Mouse (Mus musculus) ES-Bruce4 (cell line): ENCODE data around the gene Flcn. TPM values are rescaled to one million over a fixed set of nuclear protein-coding genes. Genes with fewer than 3 reads are reported as not detected.

Experiments used
- H3K27ac ChIP-seq: 2 replicates; pipeline ENCODE4 v1.5.1; 2012; ENCODE audit warnings: low read length, inconsistent platforms; ENCODE audit not compliant: insufficient read depth
- H3K27me3 ChIP-seq: 2 replicates; pipeline ENCODE4 v1.6.1; 2012; ENCODE audit warnings: mild to moderate bottlenecking, low read length, inconsistent platforms; ENCODE audit not compliant: control insufficient read depth, poor library complexity, insufficient read depth, severe bottlenecking
- H3K36me3 ChIP-seq: 2 replicates; pipeline ENCODE4 v1.6.1; 2012; ENCODE audit warnings: inconsistent platforms, mild to moderate bottlenecking, low read length, moderate library complexity; ENCODE audit not compliant: control insufficient read depth, poor library complexity, insufficient read depth, severe bottlenecking
- H3K4me1 ChIP-seq: one replicate; pipeline ENCODE4 v1.8.1; 2011; ENCODE audit warnings: low read length; ENCODE audit not compliant: control insufficient read depth, insufficient read depth
- H3K4me3 ChIP-seq: 2 replicates; pipeline ENCODE4 v1.5.1; 2011; ENCODE audit warnings: low read depth, mild to moderate bottlenecking, low read length
- H3K9ac ChIP-seq: 2 replicates; pipeline ENCODE4 v1.6.1; 2012; ENCODE audit warnings: low read depth, mild to moderate bottlenecking, inconsistent platforms; ENCODE audit not compliant: poor library complexity, severe bottlenecking
- H3K9me3 ChIP-seq: replicated peaks from 2 replicates; pipeline ENCODE4 v1.6.1; 2012; ENCODE audit warnings: mild to moderate bottlenecking, low read length, inconsistent platforms; ENCODE audit not compliant: control insufficient read depth, poor library complexity, insufficient read depth, severe bottlenecking
- CTCF ChIP-seq: IDR thresholded peaks from one replicate; pipeline ENCODE4 v1.8.1; 2011; ENCODE audit warnings: low read depth, low read length
- EP300 ChIP-seq: IDR thresholded peaks from 2 replicates; pipeline ENCODE4 v1.6.1; 2011; ENCODE audit warnings: low read depth, low read length; ENCODE audit not compliant: insufficient read depth
- POLR2A ChIP-seq: IDR thresholded peaks from one replicate; pipeline ENCODE4 v1.8.1; 2011; ENCODE audit warnings: low read length; ENCODE audit not compliant: insufficient read depth
- polyA plus RNA-seq: library from polyadenylated mRNA; stranded (reverse); fragments of >200 nt; gene quantifications from 2 replicates; pipeline ENCODE4 v1.2.4, GENCODE M21; 2011; ENCODE audit warnings: low read depth; ENCODE audit not compliant: missing spikeins, insufficient read depth, insufficient read length

Gene Flcn
- polyA plus RNA-seq, 1 experiment: 17.8 TPM

DNA sequence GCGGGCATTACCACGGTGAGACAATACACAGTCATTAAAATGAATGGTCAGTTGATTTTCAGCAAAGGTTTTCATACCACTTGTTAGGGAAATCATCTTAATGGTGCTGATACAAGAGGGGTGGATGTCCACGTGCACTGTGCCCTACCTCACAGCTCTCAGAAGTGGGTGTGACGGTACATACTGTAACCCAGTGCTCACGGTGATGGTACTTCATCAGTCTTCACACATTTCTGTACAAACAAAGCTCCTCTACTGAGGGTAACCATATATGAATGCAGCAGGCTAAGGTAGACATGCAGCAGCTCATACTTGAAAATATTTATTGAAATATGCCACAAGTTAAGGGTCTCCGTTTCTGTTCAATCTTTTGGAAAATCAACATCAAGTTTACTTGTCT, 26.2 kb downstream of the Flcn start:
- Histone ChIP-seq H3K27me3 (no peaks in the 10 kb centered on the region), H3K9ac (no peak overlapping the region)
- TF ChIP-seq EP300 (no peak), CTCF (no peak)

GRCm38 (mm10) chr11:59782091-59782590, 27.7 kb downstream of the Flcn start:
- no peak overlapping the region for H3K4me3 ChIP-seq
- H3K4me1 ChIP-seq: no peaks in the 10 kb centered on the region
- H3K27me3 ChIP-seq: no peaks in the 10 kb centered on the region
- H3K9me3 ChIP-seq: no peaks in the 10 kb centered on the region
- no peak for TF ChIP-seq CTCF
- TF ChIP-seq EP300: no peak
- TF ChIP-seq POLR2A: no peak
- H3K9ac ChIP-seq: no peak overlapping the region
- H3K27ac ChIP-seq: no peak overlapping the region
- no peaks in the 10 kb centered on the region; the same call in 1 of the 2 replicates for H3K36me3 ChIP-seq

More for the DNA sequence above, 26.2 kb downstream of the Flcn start:
- H3K4me3 ChIP-seq: no peak overlapping the region
- no peak overlapping the region for H3K27ac ChIP-seq
- no peaks in the 10 kb centered on the region for H3K9me3 ChIP-seq
- no peaks in the 10 kb centered on the region for H3K4me1 ChIP-seq
- no peaks in the 10 kb centered on the region; the same call in 1 of the 2 replicates for H3K36me3 ChIP-seq

DNA sequence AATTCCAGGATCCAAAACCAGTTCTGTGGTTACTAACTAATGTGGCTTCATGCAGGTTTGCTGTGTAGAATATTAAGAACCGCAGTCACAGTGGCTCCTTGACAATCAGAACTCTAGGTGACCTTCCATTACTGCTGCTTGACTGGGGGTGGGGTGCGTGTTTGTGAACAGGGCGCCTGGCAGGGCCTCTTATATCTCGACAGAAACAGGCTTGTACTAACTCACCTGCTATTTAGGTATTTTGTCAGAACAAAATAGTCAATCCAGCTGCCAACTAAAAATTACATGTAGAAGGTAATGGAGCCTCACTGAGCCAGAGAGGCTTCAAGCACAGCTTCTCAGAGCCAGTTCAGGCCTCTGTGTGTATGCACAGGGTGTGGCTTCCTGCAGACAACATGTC, 29.6 kb downstream of the Flcn start:
- Histone ChIP-seq H3K36me3 (no peaks in the 10 kb centered on the region; the same call in 1 of the 2 replicates), H3K9me3 (no peaks in the 10 kb centered on the region), H3K9ac (no peak overlapping the region), H3K27me3 (no peaks in the 10 kb centered on the region), H3K4me1 (no peaks in the 10 kb centered on the region), H3K27ac (no peak overlapping the region), H3K4me3 (no peak overlapping the region)
- TF ChIP-seq EP300 (no peak), POLR2A (no peak), CTCF (no peak)

DNA sequence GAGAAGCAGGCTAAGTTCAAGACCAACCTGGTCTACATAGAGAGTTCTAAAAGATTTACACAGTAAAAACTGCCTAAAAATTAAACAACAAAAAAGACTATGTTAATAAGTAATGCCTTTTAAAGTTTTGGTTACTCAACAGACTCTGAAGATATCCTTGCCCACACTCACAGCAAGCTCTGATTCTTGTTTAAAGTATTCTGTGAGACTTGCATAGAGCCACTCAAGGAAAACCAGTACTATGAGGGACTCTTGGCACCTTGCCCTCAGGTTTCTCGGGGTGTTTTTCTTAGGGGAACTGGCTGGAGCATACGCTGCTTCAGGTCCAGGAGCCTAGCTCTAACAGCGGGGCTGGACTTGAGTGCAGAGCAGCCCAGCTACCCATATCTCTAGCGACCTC, 30.4 kb downstream of the Flcn start:
- no peak overlapping the region for H3K27ac ChIP-seq
- H3K27me3 ChIP-seq: no peaks in the 10 kb centered on the region
- no peak overlapping the region for H3K4me3 ChIP-seq
- H3K9ac ChIP-seq: no peak overlapping the region
- no peaks in the 10 kb centered on the region for H3K9me3 ChIP-seq
- H3K4me1 ChIP-seq: no peaks in the 10 kb centered on the region
- TF ChIP-seq CTCF (no peak), EP300 (no peak)
- H3K36me3 ChIP-seq: no peaks in the 10 kb centered on the region; the same call in 1 of the 2 replicates

- Histone ChIP-seq H3K9me3 (no peaks in the 10 kb centered on the region), H3K9ac (no peak overlapping the region), H3K27ac (no peak overlapping the region), H3K27me3 (no peaks in the 10 kb centered on the region), H3K4me3 (no peak overlapping the region), H3K36me3 (no peaks in the 10 kb centered on the region; the same call in 1 of the 2 replicates), H3K4me1 (no peaks in the 10 kb centered on the region)
- no peak for TF ChIP-seq CTCF
- no peak for TF ChIP-seq EP300
- TF ChIP-seq POLR2A: no peak
Observed at GRCm38 (mm10) chr11:59778874-59779223, 31.0 kb downstream of the Flcn start.

DNA sequence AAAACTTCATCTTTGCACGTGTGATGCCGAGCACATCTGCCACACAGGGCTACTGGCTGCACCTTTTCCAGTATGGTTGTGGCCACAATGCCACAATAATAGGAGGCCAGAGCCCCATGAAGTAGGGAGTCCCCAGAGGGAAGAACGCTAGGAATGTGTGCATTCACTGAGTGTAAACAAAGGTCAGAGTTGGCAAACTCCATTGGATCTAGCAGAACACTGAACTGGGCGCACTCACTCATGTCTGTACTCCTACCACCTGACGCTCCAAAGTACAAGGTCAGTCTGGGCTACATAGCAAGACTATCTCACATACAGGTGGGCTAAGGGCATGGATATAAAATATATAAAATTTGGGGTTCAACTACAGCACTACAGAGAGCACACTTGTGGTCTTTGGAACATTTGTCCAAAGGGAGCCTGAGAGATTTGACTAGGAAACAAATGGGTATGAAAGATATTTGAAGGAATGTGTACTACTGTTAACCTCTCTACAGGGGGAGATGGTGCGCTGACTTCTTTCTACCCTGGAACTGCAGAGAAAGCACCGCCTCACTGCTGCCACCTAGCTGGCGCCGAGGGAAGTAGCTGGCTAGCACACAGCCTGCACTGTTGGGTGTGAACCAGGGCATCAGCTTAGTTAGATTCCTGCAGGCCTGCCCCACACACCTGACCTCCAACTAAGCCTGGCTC, 31.5 kb downstream of the Flcn start:
- Histone ChIP-seq H3K4me3 (no peak overlapping the region), H3K27me3 (no peaks in the 10 kb centered on the region), H3K9me3 (no peaks in the 10 kb centered on the region), H3K27ac (no peak overlapping the region), H3K9ac (no peak overlapping the region), H3K36me3 (no peaks in the 10 kb centered on the region; the same call in 1 of the 2 replicates), H3K4me1 (no peaks in the 10 kb centered on the region)
- TF ChIP-seq CTCF (peak; percentile 99), POLR2A (no peak), EP300 (no peak)
